Mouse (Mus musculus) heart, embryonic 10.5 days (tissue): Measurements from ENCODE around the gene Ankrd55. TPM values are rescaled to one million over a fixed set of nuclear protein-coding genes. Genes with fewer than 3 reads are reported as not detected.

Experiments
- DNase-seq: peaks from one replicate; pipeline ENCODE4 v3.0.0-alpha.2; 2017; ENCODE audit warnings: low spot score
- H3K27ac ChIP-seq: fragments of 300-500 bp; sonication (generic); 2 replicates; pipeline ENCODE4 v1.5.1; 2016; ENCODE audit warnings: mild to moderate bottlenecking
- H3K27me3 ChIP-seq: fragments of 300-500 bp; sonication (generic); 2 replicates; pipeline ENCODE4 v1.6.1; 2016; ENCODE audit warnings: mild to moderate bottlenecking; ENCODE audit not compliant: poor library complexity, insufficient read depth, severe bottlenecking
- H3K36me3 ChIP-seq: fragments of 300-500 bp; sonication (generic); 2 replicates; pipeline ENCODE4 v1.6.1; 2016; ENCODE audit warnings: mild to moderate bottlenecking, moderate library complexity
- H3K4me1 ChIP-seq: fragments of 300-500 bp; sonication (generic); 2 replicates; pipeline ENCODE4 v1.6.1; 2016; ENCODE audit warnings: mild to moderate bottlenecking
- H3K4me3 ChIP-seq: fragments of 300-500 bp; sonication (generic); 2 replicates; pipeline ENCODE4 v1.5.1; 2016; ENCODE audit warnings: mild to moderate bottlenecking, moderate library complexity
- H3K9me3 ChIP-seq: fragments of 300-500 bp; sonication (generic); 2 replicates; pipeline ENCODE4 v1.6.1; 2016; ENCODE audit warnings: mild to moderate bottlenecking, moderate library complexity
- WGBS: fragments of 180-500 bp; shearing (Covaris S2); methylation state at CpG from one replicate; pipeline ENCODE4 v1.1.7; 2016; 5-methylcytosine and 5-hydroxymethylcytosine counted together
- polyA plus RNA-seq: library from polyadenylated mRNA; unstranded; fragments of >200 nt; fragmentation: Nextera tagmentation; extraction: Ambion mirVana; gene quantifications from 2 replicates; pipeline ENCODE4 v1.2.1, GENCODE M21; 2016

Gene Ankrd55
- polyA plus RNA-seq, 1 experiment from 2014 or later, result not detected

GRCm38 (mm10) chr13:112349500-112349899 is 61.2 kb downstream of the Ankrd55 start:
- peaks cover 47% of the 10 kb centered on the region for H3K4me1 ChIP-seq
- H3K9me3 ChIP-seq, result peaks cover 3% of the 10 kb centered on the region; the same call in 1 of the 2 replicates
- H3K27me3 ChIP-seq, result no peaks in the 10 kb centered on the region
- H3K4me3 ChIP-seq, result no peak overlapping the region
- 0 out of 2 replicates have a peak, but pooled peaks cover 4% of the 10 kb centered on the region for H3K36me3 ChIP-seq
- peak overlapping the region; percentile 36; the same call in 1 of the 2 replicates for H3K27ac ChIP-seq
- DNase-seq, result no peak
- WGBS, result 83% methylated on average over 7 of the region's 7 CpGs

GRCm38 (mm10) chr13:112351943-112352342 is 63.7 kb downstream of the Ankrd55 start:
- 71% methylated on average over 8 of the region's 8 CpGs for WGBS
- Histone ChIP-seq H3K4me1 (peaks cover 49% of the 10 kb centered on the region), H3K36me3 (0 out of 2 replicates have a peak, but pooled peaks cover 4% of the 10 kb centered on the region), H3K27me3 (no peaks in the 10 kb centered on the region), H3K27ac (no peak overlapping the region), H3K9me3 (peaks cover 3% of the 10 kb centered on the region; the same call in 1 of the 2 replicates), H3K4me3 (no peak overlapping the region)
- DNase-seq, result no peak

- DNase-seq, result no peak
- Histone ChIP-seq H3K9me3 (peaks cover 3% of the 10 kb centered on the region; the same call in 1 of the 2 replicates), H3K27ac (peak overlapping the region; percentile 65), H3K4me3 (no peak overlapping the region), H3K27me3 (no peaks in the 10 kb centered on the region), H3K36me3 (0 out of 2 replicates have a peak, but pooled peaks cover 4% of the 10 kb centered on the region), H3K4me1 (peaks cover 42% of the 10 kb centered on the region)
- WGBS, result 40% methylated on average over 6 of the region's 6 CpGs
Measured at GRCm38 (mm10) chr13:112354109-112354867, 66.0 kb downstream of the Ankrd55 start.

GRCm38 (mm10) chr13:112354958-112355357 is 66.7 kb downstream of the Ankrd55 start:
- Histone ChIP-seq H3K4me1 (peaks cover 37% of the 10 kb centered on the region), H3K27ac (peak overlapping the region; percentile 65; the same call in 1 of the 2 replicates), H3K36me3 (0 out of 2 replicates have a peak, but pooled peaks cover 4% of the 10 kb centered on the region), H3K27me3 (no peaks in the 10 kb centered on the region), H3K4me3 (no peak overlapping the region), H3K9me3 (peaks cover 3% of the 10 kb centered on the region; the same call in 1 of the 2 replicates)
- 83% methylated on average over 10 of the region's 10 CpGs for WGBS
- DNase-seq, result no peak

GRCm38 (mm10) chr13:112355794-112356486 is 67.7 kb downstream of the Ankrd55 start:
- WGBS, result 78% methylated on average over 20 of the region's 20 CpGs
- no peaks in the 10 kb centered on the region for H3K27me3 ChIP-seq
- peaks cover 33% of the 10 kb centered on the region for H3K4me1 ChIP-seq
- no peaks in the 10 kb centered on the region for H3K9me3 ChIP-seq
- DNase-seq, result no peak
- H3K27ac ChIP-seq, result no peak overlapping the region
- no peak overlapping the region for H3K4me3 ChIP-seq
- no peaks in the 10 kb centered on the region for H3K36me3 ChIP-seq

- H3K36me3 ChIP-seq, result no peaks in the 10 kb centered on the region
- H3K4me1 ChIP-seq, result peaks cover 5% of the 10 kb centered on the region
- WGBS, result 87% methylated on average over 4 of the region's 4 CpGs
Measured at GRCm38 (mm10) chr13:112361575-112361974, 73.3 kb downstream of the Ankrd55 start.

DNA sequence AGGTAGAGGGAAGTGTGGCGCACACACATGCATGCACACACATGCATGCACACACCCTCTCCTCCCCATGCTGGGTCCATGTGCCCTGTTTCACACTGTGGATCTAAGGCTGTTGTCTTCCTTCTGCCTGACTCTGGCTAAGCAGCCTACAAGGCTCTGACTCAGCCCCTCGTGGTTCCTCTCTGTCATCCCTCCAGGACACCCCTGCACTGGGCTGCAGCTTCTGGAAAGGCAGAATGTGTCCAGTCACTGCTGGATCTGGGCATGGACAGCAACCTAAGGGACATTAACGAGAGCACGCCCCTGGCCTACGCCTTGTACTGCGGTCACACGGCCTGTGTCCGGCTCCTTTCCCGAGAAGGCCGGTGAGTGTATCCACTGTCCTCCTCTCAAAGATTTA is 75.0 kb downstream of the Ankrd55 start:
- Histone ChIP-seq H3K9me3 (no peaks in the 10 kb centered on the region), H3K36me3 (no peaks in the 10 kb centered on the region), H3K4me1 (peaks cover 5% of the 10 kb centered on the region), H3K27ac (0 out of 2 replicates have a peak overlapping the region, but pooled peaks have one; percentile 47), H3K4me3 (no peak overlapping the region), H3K27me3 (no peaks in the 10 kb centered on the region)
- no peak for DNase-seq
- WGBS, result 82% methylated on average over 10 of the region's 10 CpGs

More at GRCm38 (mm10) chr13:112361575-112361974, 73.3 kb downstream of the Ankrd55 start:
- no peak for DNase-seq
- Histone ChIP-seq H3K9me3 (no peaks in the 10 kb centered on the region), H3K27me3 (no peaks in the 10 kb centered on the region), H3K4me3 (no peak overlapping the region), H3K27ac (no peak overlapping the region)

DNA sequence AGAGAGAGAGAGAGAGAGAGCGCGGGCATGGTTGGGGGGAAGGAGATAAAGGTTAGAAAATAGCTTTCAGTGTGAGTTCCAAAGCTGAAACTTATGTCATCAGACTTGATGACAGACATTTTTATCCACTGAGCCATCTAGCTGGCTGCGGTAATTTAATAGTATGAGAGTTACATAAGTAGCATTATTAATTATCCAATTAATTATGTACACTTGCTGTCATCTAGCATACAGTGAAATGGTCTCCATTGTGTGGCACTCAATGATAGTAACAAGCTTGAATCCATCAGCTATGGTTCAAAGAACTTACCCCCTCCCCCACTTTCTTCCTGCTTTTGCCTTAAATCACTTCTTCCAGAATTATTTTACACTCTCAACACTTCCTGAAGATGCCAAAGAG is 75.5 kb downstream of the Ankrd55 start:
- no peak overlapping the region for H3K4me3 ChIP-seq
- 58% methylated on average over 3 of the region's 3 CpGs for WGBS
- H3K27ac ChIP-seq, result no peak overlapping the region
- H3K27me3 ChIP-seq, result no peaks in the 10 kb centered on the region
- peaks cover 5% of the 10 kb centered on the region for H3K4me1 ChIP-seq
- H3K36me3 ChIP-seq, result no peaks in the 10 kb centered on the region
- no peak for DNase-seq
- H3K9me3 ChIP-seq, result no peaks in the 10 kb centered on the region

DNA sequence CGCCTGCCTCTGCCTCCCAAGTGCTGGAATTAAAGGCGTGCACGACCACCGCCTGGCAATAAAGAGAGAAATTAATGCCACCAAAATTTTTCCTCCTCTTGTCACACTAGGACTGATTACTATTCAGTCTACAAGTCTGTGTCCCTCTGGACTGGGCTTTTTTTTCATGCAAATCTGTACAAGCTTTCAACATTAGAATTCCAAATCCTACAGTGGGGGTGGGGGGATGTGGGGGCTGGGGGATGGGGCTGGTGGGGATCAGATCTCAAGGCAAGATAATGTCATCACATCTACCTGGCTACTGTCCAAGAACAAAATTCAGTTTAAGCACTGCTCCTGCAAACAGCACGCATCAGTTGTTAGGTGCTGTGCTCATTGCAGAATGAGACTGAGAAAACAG is 76.4 kb downstream of the Ankrd55 start:
- H3K27me3 ChIP-seq, result no peaks in the 10 kb centered on the region
- peaks cover 5% of the 10 kb centered on the region for H3K4me1 ChIP-seq
- H3K4me3 ChIP-seq, result no peak overlapping the region
- no peak overlapping the region for H3K27ac ChIP-seq
- WGBS, result 89% methylated on average over 5 of the region's 5 CpGs
- no peaks in the 10 kb centered on the region for H3K36me3 ChIP-seq
- H3K9me3 ChIP-seq, result no peaks in the 10 kb centered on the region
- DNase-seq, result no peak

- Histone ChIP-seq H3K27ac (no peak overlapping the region), H3K4me3 (no peak overlapping the region), H3K4me1 (peaks cover 5% of the 10 kb centered on the region), H3K27me3 (no peaks in the 10 kb centered on the region), H3K9me3 (no peaks in the 10 kb centered on the region), H3K36me3 (no peaks in the 10 kb centered on the region)
- 77% methylated on average over 5 of the region's 5 CpGs for whole genome bisulfite sequencing
- no peak for DNase-seq
Measured at GRCm38 (mm10) chr13:112365303-112365702, 77.1 kb downstream of the Ankrd55 start.

GRCm38 (mm10) chr13:112365762-112366161 is 77.5 kb downstream of the Ankrd55 start:
- no peak overlapping the region for H3K27ac ChIP-seq
- H3K4me3 ChIP-seq, result no peak overlapping the region
- no peaks in the 10 kb centered on the region for H3K27me3 ChIP-seq
- H3K9me3 ChIP-seq, result no peaks in the 10 kb centered on the region
- WGBS, result 67% methylated on average over 4 of the region's 4 CpGs
- no peaks in the 10 kb centered on the region for H3K36me3 ChIP-seq
- no peak for DNase-seq
- H3K4me1 ChIP-seq, result peaks cover 5% of the 10 kb centered on the region

GRCm38 (mm10) chr13:112366321-112367029 is 78.2 kb downstream of the Ankrd55 start:
- H3K9me3 ChIP-seq, result no peaks in the 10 kb centered on the region
- no peak overlapping the region for H3K4me3 ChIP-seq
- no peaks in the 10 kb centered on the region for H3K27me3 ChIP-seq
- WGBS, result 81% methylated on average over 4 of the region's 4 CpGs
- no peak for DNase-seq
- H3K4me1 ChIP-seq, result peaks cover 5% of the 10 kb centered on the region
- no peak overlapping the region for H3K27ac ChIP-seq
- H3K36me3 ChIP-seq, result no peaks in the 10 kb centered on the region
